Mouse (Mus musculus): ENCODE results near the gene Msx1. TPM values are rescaled to one million over a fixed set of nuclear protein-coding genes. Genes with fewer than 3 reads are reported as not detected.

Msx1 gene
- polyA plus RNA-seq, 1 experiment from 2014 or later = 176 TPM

GRCm38 (mm10) chr5:37814169-37814568, 10.2 kb downstream of the Msx1 start:
- H3K27me3 ChIP-seq (ENCODE audit: poor library complexity, severe bottlenecking) = peaks cover 83% of the 10 kb centered on the region
- H3K9me3 ChIP-seq = no peaks in the 10 kb centered on the region

GRCm38 (mm10) chr5:37805291-37805690, 19.1 kb downstream of the Msx1 start:
- no peak overlapping the region for H3K27ac ChIP-seq
- no peaks in the 10 kb centered on the region for H3K9me3 ChIP-seq
- peaks cover 18% of the 10 kb centered on the region for H3K27me3 ChIP-seq (ENCODE audit: poor library complexity, severe bottlenecking)
- H3K4me3 ChIP-seq = no peak overlapping the region
- DNase-seq (ENCODE audit: extremely low spot score, low spot score) = no peak
- no peaks in the 10 kb centered on the region for H3K36me3 ChIP-seq (replicated peaks)
- no peaks in the 10 kb centered on the region for H3K4me1 ChIP-seq
- WGBS = 89% methylated on average over 6 of the region's 6 CpGs

More at GRCm38 (mm10) chr5:37814169-37814568, 10.2 kb downstream of the Msx1 start:
- Histone ChIP-seq H3K4me3 (no peak overlapping the region), H3K27ac (no peak overlapping the region), H3K4me1 (peaks cover 27% of the 10 kb centered on the region), H3K36me3 (replicated peaks) (no peaks in the 10 kb centered on the region)
- no peak for DNase-seq (ENCODE audit: extremely low spot score, low spot score)

- WGBS = 74% methylated on average over 8 of the region's 8 CpGs
- Histone ChIP-seq H3K9me3 (no peaks in the 10 kb centered on the region), H3K4me1 (no peaks in the 10 kb centered on the region), H3K4me3 (no peak overlapping the region), H3K27ac (no peak overlapping the region), H3K36me3 (replicated peaks) (no peaks in the 10 kb centered on the region), H3K27me3 (ENCODE audit: poor library complexity, severe bottlenecking) (peaks cover 14% of the 10 kb centered on the region)
- DNase-seq (ENCODE audit: extremely low spot score, low spot score) = no peak
These were observed 19.8 kb downstream of the Msx1 start for GRCm38 (mm10) chr5:37804512-37805118.

- Histone ChIP-seq H3K36me3 (replicated peaks) (no peaks in the 10 kb centered on the region), H3K4me1 (peaks cover 5% of the 10 kb centered on the region; the same call in 1 of the 2 replicates), H3K27ac (no peak overlapping the region), H3K9me3 (no peaks in the 10 kb centered on the region), H3K27me3 (ENCODE audit: poor library complexity, severe bottlenecking) (no peaks in the 10 kb centered on the region), H3K4me3 (no peak overlapping the region)
- no peak for DNase-seq (ENCODE audit: extremely low spot score, low spot score)
- WGBS = 68% methylated on average over 6 of the region's 6 CpGs
These were observed 27.1 kb downstream of the Msx1 start for GRCm38 (mm10) chr5:37797251-37797650.

GRCm38 (mm10) chr5:37796751-37797150, 27.6 kb downstream of the Msx1 start:
- no peak for DNase-seq (ENCODE audit: extremely low spot score, low spot score)
- H3K27me3 ChIP-seq (ENCODE audit: poor library complexity, severe bottlenecking) = no peaks in the 10 kb centered on the region
- H3K4me3 ChIP-seq = no peak overlapping the region
- H3K27ac ChIP-seq = no peak overlapping the region
- H3K36me3 ChIP-seq (replicated peaks) = no peaks in the 10 kb centered on the region
- H3K9me3 ChIP-seq = no peaks in the 10 kb centered on the region
- peaks cover 5% of the 10 kb centered on the region; the same call in 1 of the 2 replicates for H3K4me1 ChIP-seq
- WGBS = 76% methylated on average over 5 of the region's 5 CpGs

- peaks cover 5% of the 10 kb centered on the region; the same call in 1 of the 2 replicates for H3K4me1 ChIP-seq
- 96% methylated on average over 6 of the region's 6 CpGs for WGBS
- DNase-seq (ENCODE audit: extremely low spot score, low spot score) = no peak
- no peaks in the 10 kb centered on the region for H3K9me3 ChIP-seq
- no peak overlapping the region for H3K4me3 ChIP-seq
- H3K27me3 ChIP-seq (ENCODE audit: poor library complexity, severe bottlenecking) = no peaks in the 10 kb centered on the region
- H3K27ac ChIP-seq = no peak overlapping the region
- H3K36me3 ChIP-seq (replicated peaks) = no peaks in the 10 kb centered on the region
These were observed 28.7 kb downstream of the Msx1 start for GRCm38 (mm10) chr5:37795691-37796090.

GRCm38 (mm10) chr5:37792154-37792553, 32.2 kb downstream of the Msx1 start:
- H3K27ac ChIP-seq = no peak overlapping the region
- H3K9me3 ChIP-seq = no peaks in the 10 kb centered on the region
- no peaks in the 10 kb centered on the region for H3K36me3 ChIP-seq (replicated peaks)
- H3K4me1 ChIP-seq = peaks cover 2% of the 10 kb centered on the region; the same call in 1 of the 2 replicates
- H3K4me3 ChIP-seq = no peak overlapping the region
- no peaks in the 10 kb centered on the region for H3K27me3 ChIP-seq (ENCODE audit: poor library complexity, severe bottlenecking)
- WGBS = 54% methylated on average over 5 of the region's 5 CpGs
- DNase-seq (ENCODE audit: extremely low spot score, low spot score) = no peak

GRCm38 (mm10) chr5:37784847-37785391, 39.5 kb downstream of the Msx1 start:
- 84% methylated on average over 9 of the region's 9 CpGs for WGBS
- no peak overlapping the region for H3K27ac ChIP-seq
- no peaks in the 10 kb centered on the region for H3K36me3 ChIP-seq (replicated peaks)
- no peaks in the 10 kb centered on the region for H3K27me3 ChIP-seq (ENCODE audit: poor library complexity, severe bottlenecking)
- no peak overlapping the region for H3K4me3 ChIP-seq
- peaks cover 7% of the 10 kb centered on the region; the same call in 1 of the 2 replicates for H3K4me1 ChIP-seq
- H3K9me3 ChIP-seq = no peaks in the 10 kb centered on the region
- DNase-seq (ENCODE audit: extremely low spot score, low spot score) = no peak

GRCm38 (mm10) chr5:37783306-37783705, 41.1 kb downstream of the Msx1 start:
- Histone ChIP-seq H3K4me1 (peaks cover 7% of the 10 kb centered on the region; the same call in 1 of the 2 replicates), H3K9me3 (no peaks in the 10 kb centered on the region), H3K27ac (no peak overlapping the region), H3K27me3 (ENCODE audit: poor library complexity, severe bottlenecking) (no peaks in the 10 kb centered on the region), H3K36me3 (replicated peaks) (no peaks in the 10 kb centered on the region), H3K4me3 (no peak overlapping the region)
- WGBS = 61% methylated on average over 8 of the region's 8 CpGs
- DNase-seq (ENCODE audit: extremely low spot score, low spot score) = no peak

- H3K27me3 ChIP-seq (ENCODE audit: poor library complexity, severe bottlenecking) = peaks cover 55% of the 10 kb centered on the region
- H3K4me1 ChIP-seq = no peaks in the 10 kb centered on the region
- no peaks in the 10 kb centered on the region for H3K36me3 ChIP-seq (replicated peaks)
- no peak for DNase-seq (ENCODE audit: extremely low spot score, low spot score)
- H3K27ac ChIP-seq = no peak overlapping the region
- WGBS = 49% methylated on average over 5 of the region's 5 CpGs
- H3K4me3 ChIP-seq = no peak overlapping the region
- peaks cover 7% of the 10 kb centered on the region; the same call in 1 of the 2 replicates for H3K9me3 ChIP-seq
These were observed 48.7 kb downstream of the Msx1 start for GRCm38 (mm10) chr5:37775681-37776080.

- peaks cover 7% of the 10 kb centered on the region; the same call in 1 of the 2 replicates for H3K9me3 ChIP-seq
- peaks cover 6% of the 10 kb centered on the region for H3K4me1 ChIP-seq
- no peak for DNase-seq (ENCODE audit: extremely low spot score, low spot score)
- no peak overlapping the region for H3K4me3 ChIP-seq
- H3K27ac ChIP-seq = no peak overlapping the region
- H3K36me3 ChIP-seq (replicated peaks) = no peaks in the 10 kb centered on the region
- WGBS = 80% methylated on average over 4 of the region's 4 CpGs
- H3K27me3 ChIP-seq (ENCODE audit: poor library complexity, severe bottlenecking) = peaks cover 72% of the 10 kb centered on the region
These were observed 50.4 kb downstream of the Msx1 start for GRCm38 (mm10) chr5:37774011-37774410.

GRCm38 (mm10) chr5:37770870-37771269, 53.5 kb downstream of the Msx1 start:
- no peak for DNase-seq (ENCODE audit: extremely low spot score, low spot score)
- peaks cover 21% of the 10 kb centered on the region for H3K4me1 ChIP-seq
- peaks cover 94% of the 10 kb centered on the region for H3K27me3 ChIP-seq (ENCODE audit: poor library complexity, severe bottlenecking)
- 78% methylated on average over 6 of the region's 6 CpGs for WGBS
- H3K36me3 ChIP-seq (replicated peaks) = no peaks in the 10 kb centered on the region
- no peak overlapping the region for H3K4me3 ChIP-seq
- H3K27ac ChIP-seq = no peak overlapping the region
- H3K9me3 ChIP-seq = peaks cover 7% of the 10 kb centered on the region; the same call in 1 of the 2 replicates

All from forebrain, embryonic 10.5 days (tissue).